Mouse (Mus musculus) granulocyte monocyte progenitor cell, adult 5-6 weeks (primary cell): Measurements from ENCODE around the gene Gpr142. TPM values are rescaled to one million over a fixed set of nuclear protein-coding genes. Genes with fewer than 3 reads are reported as not detected.

Experiments
- ATAC-seq: replicated peaks from 2 replicates; pipeline ENCODE4 v1.8.0; 2016; ENCODE audit warnings: mild to moderate bottlenecking, moderate TSS enrichment, inconsistent platforms; ENCODE audit not compliant: poor library complexity, severe bottlenecking
- total RNA-seq, 2 experiments: library from RNA; stranded (forward) in 1 of 2; stranded (reverse) in 1 of 2; fragments of 200-712, 200-1000 nt in 1 of 2; fragments of >200 nt in 1 of 2; fragmentation: Nextera tagmentation in 1 of 2; gene quantifications; 2 replicates each; pipeline ENCODE4 v1.2.3; 2014 to 2017

Gpr142 gene
- total RNA-seq, 2 experiments from 2014 or later: not detected

DNA sequence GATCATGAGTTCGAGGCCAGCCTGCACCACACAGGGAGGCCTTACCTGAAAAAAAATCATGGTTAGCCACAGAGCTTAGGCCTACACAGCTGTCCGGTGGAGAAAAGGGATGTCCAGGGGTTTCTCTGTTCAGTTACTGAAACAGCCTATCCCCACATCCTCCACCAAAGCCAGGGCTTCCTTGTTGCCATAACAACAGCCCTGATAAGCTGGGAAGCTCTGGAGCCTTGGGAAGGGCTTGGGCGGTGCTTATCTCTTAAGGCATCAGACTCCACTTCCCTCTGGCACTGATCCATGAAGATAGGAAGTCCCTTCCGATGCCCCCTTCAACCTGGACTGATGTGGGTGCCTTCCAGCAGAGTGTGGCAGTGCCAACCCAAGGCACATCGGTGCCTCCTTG, 34.4 kb downstream of the Gpr142 start:
- no peak for ATAC-seq

DNA sequence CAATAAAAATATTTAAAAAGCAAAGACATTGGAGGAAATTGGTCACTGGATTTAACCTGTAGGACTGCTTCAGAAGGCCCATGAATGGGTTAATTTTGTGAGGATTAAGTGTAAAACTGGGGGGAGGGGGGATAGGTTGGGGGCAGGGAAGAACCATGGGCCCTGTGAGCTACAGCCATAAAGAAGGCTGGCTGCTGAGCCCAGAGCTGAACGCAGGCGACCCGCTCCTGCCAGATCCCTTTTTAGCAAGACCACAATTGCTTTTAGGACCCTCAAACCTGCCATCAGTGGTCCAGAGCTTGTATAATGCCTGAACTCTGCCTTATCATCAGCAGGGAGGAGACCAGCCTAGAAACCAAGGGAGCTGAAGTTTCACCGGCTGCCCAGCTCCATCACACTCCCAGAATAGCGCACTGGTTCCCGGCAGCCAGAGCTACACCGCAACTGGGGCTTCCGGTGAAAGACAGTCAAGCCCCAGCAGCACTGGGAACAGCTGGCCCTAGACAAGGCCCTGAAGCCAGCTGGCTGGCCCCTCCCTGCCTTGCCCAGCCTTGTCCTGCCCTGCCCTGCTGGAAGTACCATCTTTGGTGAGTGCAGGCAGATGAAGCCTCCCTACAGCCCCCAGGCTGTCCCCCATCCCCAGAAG, 45.2 kb downstream of the Gpr142 start:
- ATAC-seq: peak; percentile 72

DNA sequence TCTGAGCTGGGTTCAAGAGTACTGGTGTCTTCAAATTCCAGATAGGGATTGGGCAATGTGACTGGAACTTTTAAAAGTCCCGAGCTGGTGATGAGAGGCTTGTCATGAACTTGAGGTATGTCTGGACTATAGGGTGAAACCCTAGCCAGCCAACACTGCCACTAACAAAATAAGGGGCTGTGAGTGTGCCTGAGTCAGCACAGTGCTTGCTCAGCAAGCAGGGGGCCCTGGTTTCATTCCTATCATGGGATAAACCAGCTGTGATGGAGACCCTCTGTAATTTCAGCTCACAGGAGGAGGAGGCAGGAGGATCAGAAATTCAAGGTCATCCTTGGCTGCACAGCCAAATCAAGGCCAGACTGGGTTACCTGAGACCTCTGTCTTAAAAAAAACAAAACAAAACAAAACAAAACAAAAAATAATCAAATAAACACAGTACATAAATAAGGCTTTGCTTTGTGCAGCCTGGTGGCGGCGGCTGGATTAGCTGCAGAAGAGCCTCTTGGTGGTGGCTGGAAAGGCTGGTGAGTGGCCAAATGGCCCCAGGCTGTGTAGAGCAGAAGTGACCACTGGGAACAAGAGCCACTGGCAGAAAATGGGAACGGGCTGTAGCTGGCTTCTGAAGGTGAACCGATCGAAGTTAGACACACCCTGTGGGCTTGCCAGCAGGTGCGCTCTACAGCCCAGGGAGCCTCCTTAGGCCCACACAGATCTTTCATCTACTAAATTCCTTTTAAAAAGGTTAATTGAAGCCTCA, 45.9 kb downstream of the Gpr142 start:
- ATAC-seq: no peak

DNA sequence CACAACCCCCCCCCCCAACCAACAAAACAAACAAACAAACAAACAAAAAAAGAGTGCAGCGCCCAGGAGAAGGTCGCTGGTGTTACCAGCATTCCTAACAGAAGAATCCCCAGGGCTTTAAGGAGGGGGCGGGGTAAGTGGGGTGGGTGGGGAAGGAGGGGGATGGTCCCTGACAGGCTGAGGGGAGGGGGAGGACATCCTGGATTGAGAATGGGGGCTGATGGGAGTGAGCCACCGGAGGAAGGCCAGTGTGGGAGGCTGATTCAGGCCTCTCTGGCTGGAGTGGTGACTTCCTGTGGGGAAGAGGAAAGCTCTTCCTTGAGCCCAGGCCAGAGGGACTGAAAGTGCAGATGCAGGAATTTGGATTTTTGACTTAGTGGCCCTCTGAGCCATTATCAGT, 47.6 kb downstream of the Gpr142 start:
- ATAC-seq: no peak

DNA sequence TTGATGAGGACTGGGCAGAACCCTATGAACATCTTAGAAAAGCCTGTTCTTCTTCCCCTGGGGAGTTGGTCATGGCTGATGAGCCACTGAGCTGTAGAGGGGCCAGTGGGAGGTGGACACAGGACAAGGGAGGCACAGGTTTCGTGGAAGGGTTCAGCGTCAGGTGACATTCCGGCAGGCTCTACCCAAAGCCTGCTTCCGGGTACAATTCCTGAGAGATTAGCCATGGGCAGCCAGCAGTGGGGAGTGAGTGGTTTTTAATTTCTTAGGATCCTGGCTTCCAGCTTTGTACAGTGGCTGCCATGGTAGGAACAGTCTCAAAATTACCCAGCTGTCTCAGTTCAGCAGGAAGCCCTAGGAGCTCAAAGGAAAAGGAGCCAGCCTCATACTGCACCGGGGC, 48.3 kb downstream of the Gpr142 start:
- no peak for ATAC-seq

DNA sequence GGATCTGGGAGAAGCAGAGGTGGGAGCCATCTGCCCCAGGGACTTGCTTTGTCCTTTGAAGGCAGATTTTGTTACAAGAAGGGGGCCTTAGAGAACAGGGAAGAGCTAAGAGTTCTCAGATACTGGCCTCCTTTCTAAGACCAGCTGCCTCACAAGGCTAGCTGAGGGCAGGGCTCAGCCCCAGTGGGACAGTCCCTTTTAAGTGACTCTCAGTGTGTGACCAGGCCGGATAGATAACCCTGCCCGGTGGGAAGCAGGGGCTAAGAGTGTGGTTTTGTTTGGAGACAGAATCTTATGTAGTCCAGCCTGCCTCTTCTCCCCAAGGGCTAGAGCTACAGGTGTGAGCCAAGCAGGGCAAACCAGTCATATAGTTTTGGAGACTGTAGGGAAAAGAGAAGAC, 50.8 kb downstream of the Gpr142 start:
- ATAC-seq: no peak

DNA sequence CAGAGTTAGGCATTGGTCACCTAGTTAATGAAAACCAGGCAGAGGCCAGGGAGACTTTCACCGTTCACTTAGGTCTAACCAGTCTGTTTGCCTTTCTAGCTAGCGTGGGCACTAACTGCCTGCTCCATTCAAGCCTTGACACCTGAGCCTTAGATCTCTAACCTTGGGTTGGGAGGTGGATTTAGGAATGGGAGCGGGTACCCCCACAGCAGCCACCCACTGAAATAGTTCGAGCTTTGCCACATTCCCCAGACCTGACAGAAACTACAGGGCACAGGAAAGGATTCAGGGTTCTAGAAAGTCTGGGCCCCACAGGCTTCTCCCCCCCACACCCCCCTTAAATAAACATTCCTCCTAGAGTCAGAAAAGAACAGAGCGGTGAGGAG, 51.3 kb downstream of the Gpr142 start:
- ATAC-seq: no peak

DNA sequence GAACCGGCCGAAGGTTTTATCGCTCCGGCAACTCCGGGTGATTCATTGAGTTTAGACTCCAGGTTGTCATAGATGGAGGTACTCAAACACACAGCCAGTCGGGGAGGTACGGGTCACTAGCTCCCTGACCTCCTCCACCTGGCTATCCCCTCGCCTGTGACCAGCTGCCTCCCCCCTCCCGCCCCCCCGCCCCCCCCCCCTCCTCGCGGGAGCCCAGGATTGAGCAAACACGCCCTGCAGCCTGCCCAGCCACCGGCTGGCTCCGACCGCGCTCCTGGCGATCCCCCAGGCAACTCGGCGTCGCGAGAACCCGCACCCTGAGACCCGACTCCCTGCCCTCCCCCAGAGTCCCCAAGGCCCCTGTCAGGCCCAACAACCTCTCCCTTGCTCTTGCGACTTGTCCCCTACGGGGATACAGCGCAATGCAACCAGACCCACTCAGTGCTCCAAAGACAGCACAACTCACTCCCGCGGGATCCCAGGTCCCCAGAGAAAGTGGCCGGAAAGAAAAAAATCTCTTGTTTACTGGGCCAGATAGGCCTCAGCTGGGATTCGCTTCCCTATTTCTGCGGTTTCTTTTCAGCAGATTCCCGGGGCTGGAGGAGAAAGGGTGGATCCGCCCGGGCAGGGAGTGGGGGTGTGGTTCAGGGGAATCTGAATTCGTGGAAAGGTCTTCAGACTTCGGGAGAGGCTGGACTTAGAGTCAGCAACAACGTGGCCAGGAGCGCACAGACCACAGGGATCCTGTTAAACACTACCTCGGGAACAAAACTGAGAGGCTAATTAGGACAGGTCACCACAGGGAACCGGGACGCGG, 51.9 kb downstream of the Gpr142 start, which contains the start of gene Gprc5c:
TSS of gene Gprc5c (plus strand) at position 701 of the 817 bp plus-strand sequence.
- peak; percentile 58 for ATAC-seq

DNA sequence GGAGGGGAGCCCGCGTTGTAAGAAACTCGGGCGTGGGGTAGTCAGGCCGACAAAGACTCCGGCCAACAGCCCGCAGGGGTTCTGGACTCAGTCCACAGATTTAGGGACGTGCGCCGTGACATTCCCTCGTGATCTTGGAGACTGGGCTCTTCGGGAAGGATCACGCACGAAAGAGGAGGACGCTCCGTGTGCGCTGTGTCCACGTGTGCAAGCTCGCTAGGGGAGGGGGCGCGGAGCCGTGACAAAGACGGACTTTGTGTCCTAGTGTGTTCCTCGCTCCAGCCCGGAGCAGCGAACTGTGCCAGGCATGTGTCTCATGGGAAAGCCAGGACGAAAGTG, 52.5 kb downstream of the Gpr142 start:
- no peak for ATAC-seq

DNA sequence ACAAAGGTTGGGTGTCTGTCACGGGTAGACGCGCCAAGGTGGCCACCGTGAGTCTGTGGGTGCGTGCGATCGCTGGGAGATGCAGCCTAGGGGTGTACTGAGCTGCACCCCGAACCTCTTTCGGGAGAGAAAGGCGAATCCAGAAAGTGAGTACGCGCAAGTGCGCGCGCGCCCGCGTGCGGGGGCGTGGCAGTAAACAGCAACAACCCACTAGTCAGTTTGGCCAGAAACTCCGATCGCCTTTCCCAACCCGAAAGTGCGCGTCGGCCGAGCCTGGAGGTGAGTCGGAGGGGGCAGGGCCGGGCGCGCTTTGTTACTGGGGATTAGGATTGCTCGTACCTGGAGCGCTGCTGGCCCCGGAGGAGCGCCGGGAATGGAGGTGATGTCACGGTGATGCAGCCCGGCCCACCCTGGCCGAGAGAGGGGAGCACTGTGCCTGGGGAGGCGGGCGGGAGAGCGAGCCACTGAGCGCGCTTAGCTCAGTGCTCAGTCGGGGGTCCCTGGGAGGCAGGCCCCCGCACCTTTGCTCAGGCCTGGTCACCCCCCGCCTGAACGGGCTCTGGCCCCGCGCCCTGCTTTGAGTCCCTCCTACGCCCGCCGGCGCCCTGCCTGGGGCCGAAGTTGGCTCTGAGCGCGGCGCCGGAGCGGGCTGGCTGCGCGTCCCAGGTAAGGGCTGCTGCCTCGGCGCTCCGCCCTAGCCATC, 53.0 kb downstream of the Gpr142 start:
- no peak for ATAC-seq

DNA sequence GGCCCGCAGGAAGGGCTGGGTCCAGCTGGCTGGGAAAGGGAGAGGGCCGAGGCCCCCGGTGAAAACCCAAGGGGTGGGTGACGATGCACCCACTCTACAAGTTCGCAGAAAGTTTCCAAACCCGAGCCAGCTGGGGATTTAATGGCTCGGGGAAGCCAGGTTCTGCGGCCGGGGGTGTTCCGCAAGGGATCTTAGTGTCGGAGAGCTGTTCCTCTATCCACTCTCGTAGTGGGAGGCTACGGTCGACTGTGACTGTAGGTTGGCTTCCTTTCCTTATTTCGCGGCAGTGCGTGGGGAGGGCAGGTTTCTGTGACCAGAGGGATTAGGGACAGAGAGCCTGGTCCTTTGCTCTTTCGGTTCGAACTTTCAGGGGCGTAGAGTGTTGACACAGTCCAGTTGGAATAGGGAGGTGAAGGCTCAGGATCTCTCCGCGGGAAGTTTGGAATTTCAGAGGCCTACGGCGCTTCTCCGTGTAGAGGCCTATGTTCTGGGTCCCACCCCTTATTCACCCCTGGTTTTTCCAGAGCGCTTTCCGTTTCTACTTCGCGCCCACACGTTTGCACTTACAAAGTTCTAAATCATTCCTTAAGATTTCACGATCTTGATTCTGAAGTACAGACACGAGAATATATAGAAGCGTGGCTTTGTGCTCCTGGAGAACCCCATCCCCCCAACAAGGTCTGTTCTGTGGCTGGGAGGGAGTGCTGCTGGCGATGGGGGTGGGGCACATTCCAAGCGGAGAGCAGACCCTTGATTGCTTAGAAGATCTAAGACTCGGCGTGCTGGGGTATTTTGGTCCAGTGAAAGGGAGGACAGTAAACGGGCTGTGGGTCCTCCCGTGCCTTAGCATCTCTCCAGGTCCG, 53.8 kb downstream of the Gpr142 start:
- ATAC-seq: peak; percentile 70

DNA sequence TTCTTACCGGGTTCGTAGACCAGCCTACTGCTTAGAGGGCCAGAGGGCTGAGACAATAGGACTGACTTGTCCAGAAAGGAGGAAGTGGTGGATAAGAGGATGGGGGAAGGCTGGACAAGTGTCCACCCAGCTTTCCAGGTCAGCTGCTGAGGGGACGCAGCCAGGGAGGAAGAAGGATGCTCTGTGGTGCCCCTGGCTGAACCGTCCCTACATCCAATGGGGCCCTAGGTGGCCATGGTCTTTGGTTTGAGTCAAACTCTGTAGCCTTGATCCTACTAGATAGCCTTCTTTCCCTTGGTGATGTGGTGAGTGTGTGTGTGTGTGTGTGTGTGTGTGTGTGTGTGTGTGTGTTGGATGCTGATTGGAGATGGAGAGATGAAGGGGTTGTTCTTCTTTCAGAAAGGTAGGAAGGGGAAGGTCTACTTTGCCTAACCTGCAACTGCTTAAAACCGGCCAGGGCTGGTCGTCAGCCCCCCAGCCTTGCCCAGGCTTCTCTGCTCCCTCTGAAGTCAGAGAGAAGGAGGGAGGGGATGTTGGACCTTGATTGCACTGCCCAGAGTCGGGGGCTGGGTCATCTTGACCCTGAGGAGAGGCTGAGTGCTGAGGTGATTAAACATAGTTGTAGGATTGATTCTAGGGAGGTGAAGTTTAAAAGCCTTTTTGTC, 54.6 kb downstream of the Gpr142 start:
- ATAC-seq: no peak; the same call in 1 of the 2 replicates

DNA sequence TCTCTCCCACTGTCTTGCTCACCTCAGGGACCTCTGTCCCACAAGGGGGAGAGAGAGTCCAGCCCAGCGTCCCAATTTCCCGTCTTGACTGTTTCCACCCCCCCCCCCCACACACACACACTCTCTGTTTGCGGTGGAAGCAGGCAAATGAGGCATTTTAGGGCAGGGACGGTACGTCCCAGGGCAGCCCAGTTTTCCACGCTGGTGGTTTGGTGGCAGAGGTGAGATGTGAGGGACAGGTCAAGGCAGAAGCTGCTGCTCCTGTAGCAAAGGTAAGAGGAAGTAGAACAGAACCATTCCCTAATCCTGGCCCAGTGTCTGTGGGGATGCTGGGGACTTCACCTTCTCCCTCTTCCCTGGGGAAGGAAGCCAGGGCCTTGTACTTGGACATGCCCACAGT, 55.9 kb downstream of the Gpr142 start:
- no peak for ATAC-seq

DNA sequence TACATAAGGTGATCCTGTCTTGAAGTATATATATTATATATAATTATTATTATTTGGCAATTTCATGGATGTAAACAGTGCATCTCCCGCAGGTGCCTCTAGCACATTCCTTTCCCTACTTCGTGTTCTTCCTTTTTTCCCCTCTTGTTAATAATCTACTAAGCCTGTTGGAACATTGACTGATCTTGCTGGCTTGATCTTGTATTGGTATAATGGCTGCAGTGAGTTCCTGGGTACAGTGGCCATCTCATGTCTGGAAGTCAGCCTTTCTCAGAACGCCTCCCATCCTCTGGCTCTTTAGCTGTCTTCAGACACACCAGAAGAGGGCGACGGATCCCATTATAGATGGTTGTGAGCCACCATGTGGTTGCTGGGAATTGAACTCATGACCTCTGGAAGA, 57.4 kb downstream of the Gpr142 start:
- no peak for ATAC-seq

Other genes starting within 250 kb of the Gpr142 start
- gene Rpl38, start 130.4 kb upstream of the Gpr142 start, total RNA-seq (2014; fragmentation: Nextera tagmentation): 2,916 and 3,176 TPM in 2 replicates
- 2,043 and 3,376 TPM in 2 replicates for gene Rpl38, start 130.4 kb upstream of the Gpr142 start, total RNA-seq (2017)
- 6.5 and 8.7 TPM in 2 replicates for gene Ttyh2, start 123.5 kb upstream of the Gpr142 start, total RNA-seq (2014; fragmentation: Nextera tagmentation)
- gene Ttyh2, start 123.5 kb upstream of the Gpr142 start, total RNA-seq (2017): 4.0 and 4.9 TPM in 2 replicates
- not detected in 2 replicates for gene Dnaic2, start 71.5 kb upstream of the Gpr142 start, total RNA-seq (2014; fragmentation: Nextera tagmentation)
- not detected in 2 replicates for gene Dnaic2, start 71.5 kb upstream of the Gpr142 start, total RNA-seq (2017)
- gene Kif19a, start 33.5 kb upstream of the Gpr142 start, total RNA-seq (2014; fragmentation: Nextera tagmentation): 1.3 TPM in 1 of 2 replicates, not detected in the other
- gene Kif19a, start 33.5 kb upstream of the Gpr142 start, total RNA-seq (2017): not detected in 2 replicates
- 0.54 TPM in 1 of 2 replicates, not detected in the other for gene Btbd17, start 3.0 kb upstream of the Gpr142 start, total RNA-seq (2014; fragmentation: Nextera tagmentation)
- gene Btbd17, start 3.0 kb upstream of the Gpr142 start, total RNA-seq (2017): not detected in 2 replicates
- gene Gprc5c, start 52.2 kb downstream of the Gpr142 start, total RNA-seq (2014; fragmentation: Nextera tagmentation): not detected in 2 replicates
- not detected in 2 replicates for gene Gprc5c, start 52.2 kb downstream of the Gpr142 start, total RNA-seq (2017)
- gene Cd300a, start 91.1 kb downstream of the Gpr142 start, total RNA-seq (2014; fragmentation: Nextera tagmentation): 11.4 and 12.6 TPM in 2 replicates
- 14.3 and 20.8 TPM in 2 replicates for gene Cd300a, start 91.1 kb downstream of the Gpr142 start, total RNA-seq (2017)
- gene Cd300lb, start 135.5 kb downstream of the Gpr142 start, total RNA-seq (2014; fragmentation: Nextera tagmentation): 24.4 and 25.9 TPM in 2 replicates
- gene Cd300lb, start 135.5 kb downstream of the Gpr142 start, total RNA-seq (2017): 17.4 and 17.7 TPM in 2 replicates
- gene Cd300c, start 170.2 kb downstream of the Gpr142 start, total RNA-seq (2014; fragmentation: Nextera tagmentation): not detected in 2 replicates
- not detected in 2 replicates for gene Cd300c, start 170.2 kb downstream of the Gpr142 start, total RNA-seq (2017)
- gene Cd300ld, start 191.0 kb downstream of the Gpr142 start, total RNA-seq (2014; fragmentation: Nextera tagmentation): not detected in 2 replicates
- gene Cd300ld, start 191.0 kb downstream of the Gpr142 start, total RNA-seq (2017): 0.10 and 1.2 TPM in 2 replicates
- 1.1 and 2.2 TPM in 2 replicates for gene Cd300c2, start 203.0 kb downstream of the Gpr142 start, total RNA-seq (2014; fragmentation: Nextera tagmentation)
- gene Cd300c2, start 203.0 kb downstream of the Gpr142 start, total RNA-seq (2017): 0.60 and 1.3 TPM in 2 replicates
- not detected in 2 replicates for gene Cd300ld2, start 217.3 kb downstream of the Gpr142 start, total RNA-seq (2014; fragmentation: Nextera tagmentation)
- gene Cd300ld2, start 217.3 kb downstream of the Gpr142 start, total RNA-seq (2017): not detected in 2 replicates
- not detected in 2 replicates for gene Cd300ld4, start 228.1 kb downstream of the Gpr142 start, total RNA-seq (2014; fragmentation: Nextera tagmentation)
- not detected in 2 replicates for gene Cd300ld4, start 228.1 kb downstream of the Gpr142 start, total RNA-seq (2017)
- not detected in 2 replicates for gene Cd300ld5, start 238.8 kb downstream of the Gpr142 start, total RNA-seq (2014; fragmentation: Nextera tagmentation)
- gene Cd300ld5, start 238.8 kb downstream of the Gpr142 start, total RNA-seq (2017): not detected in 2 replicates
- not detected in 2 replicates for gene Cd300ld3, start 249.5 kb downstream of the Gpr142 start, total RNA-seq (2014; fragmentation: Nextera tagmentation)
- not detected in 2 replicates for gene Cd300ld3, start 249.5 kb downstream of the Gpr142 start, total RNA-seq (2017)